Mouse (Mus musculus) heart, postnatal 36 days (tissue): ENCODE data around the gene Tprgl. TPM values are rescaled to one million over a fixed set of nuclear protein-coding genes. Genes with fewer than 3 reads are reported as not detected.

Experiments
- DNase-seq, 2 experiments: peaks; one replicate each; pipeline ENCODE4 v3.0.0; 2021 to 2022
- intact Hi-C: fragments of 180-260 bp; cut with DNase I; formaldehyde crosslinking; loops from one replicate; pipeline ENCODE4 v1.15.1; 2025
- total RNA-seq, 2 experiments: library from RNA; stranded (reverse); gene quantifications; 2 replicates each; pipeline ENCODE4 v1.2.3; 2021

The Tprgl gene
- total RNA-seq: 100 to 1,000 TPM; 132 to 136 TPM

GRCm38 (mm10) chr4:154160538-154161390 lies at the start of gene Tprgl:
Gene Tprgl (minus strand): TSS chr4:154160666.
- intact Hi-C loops: no loop called here
- peak; percentile 96 to 98 for DNase-seq

GRCm38 (mm10) chr4:154209825-154210224 lies 49.4 kb upstream of the Tprgl start:
- intact Hi-C loops: loop anchor here (2.0 to 5.0 kb wide), 2 partner anchors 37 to 63 kb away; no protein-coding TSS in a partner anchor
- no peak for DNase-seq

GRCm38 (mm10) chr4:154209054-154209453 lies 48.6 kb upstream of the Tprgl start:
- no peak for DNase-seq
- intact Hi-C loops: loop anchor here (2.0 to 5.0 kb wide), 2 partner anchors 38 to 64 kb away; no protein-coding TSS in a partner anchor

DNA sequence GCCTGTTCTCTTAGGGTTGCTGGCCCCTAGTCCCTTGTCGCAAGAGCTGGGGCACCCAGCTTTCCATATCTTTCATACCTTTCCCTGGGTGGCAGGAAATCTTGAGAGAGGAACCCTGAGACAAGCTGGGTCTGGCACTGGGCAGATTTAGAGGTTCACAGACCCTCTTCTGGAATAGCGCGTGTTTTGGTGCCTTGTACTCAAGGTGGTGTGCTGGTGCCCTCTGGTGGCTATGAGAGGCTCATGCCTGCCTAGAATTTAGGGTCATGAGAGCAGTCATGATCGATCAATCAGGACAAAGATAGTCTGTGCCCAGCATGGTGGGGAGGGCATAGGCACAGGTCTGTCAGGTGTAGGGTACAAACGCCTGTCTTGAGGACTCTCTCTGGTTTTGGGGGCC lies 46.8 kb upstream of the Tprgl start:
- DNase-seq: peak; percentile 73 to 79

DNA sequence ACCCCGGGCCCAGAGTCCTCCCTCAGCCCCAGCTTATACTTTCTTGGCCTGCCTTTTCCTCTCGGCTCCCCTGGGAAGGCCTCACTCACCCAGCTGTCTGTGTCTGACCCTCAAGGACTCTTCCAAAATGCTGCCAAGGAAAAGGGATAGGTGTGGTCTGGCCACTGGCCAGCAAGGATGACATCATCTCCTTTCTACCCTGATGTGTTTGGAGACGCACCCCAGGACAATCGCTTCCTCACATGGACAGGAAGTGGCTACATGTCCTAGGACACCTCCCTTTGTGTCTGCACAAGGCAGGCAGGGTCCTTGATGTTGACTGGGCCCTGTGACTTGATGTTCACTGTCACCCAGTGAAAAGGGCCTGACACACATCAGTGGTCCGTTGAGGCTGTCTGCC lies 44.9 kb upstream of the Tprgl start:
- DNase-seq: peak; percentile 66 to 71
- intact Hi-C loops: loop anchor here (2.0 to 5.0 kb wide), 2 partner anchors 17 to 42 kb away; no protein-coding TSS in a partner anchor

More for the DNA sequence above, 46.8 kb upstream of the Tprgl start:
- intact Hi-C loops: loop anchor here (1.0 to 5.0 kb wide), 4 partner anchors 40 to 140 kb away; no protein-coding TSS in a partner anchor

- no peak for DNase-seq
- intact Hi-C loops: loop anchor here (2.0 kb wide), 1 partner anchor 16 kb away; no protein-coding TSS in a partner anchor
These were observed 44.1 kb upstream of the Tprgl start for GRCm38 (mm10) chr4:154204532-154204931.

GRCm38 (mm10) chr4:154201511-154201910 lies 41.0 kb upstream of the Tprgl start:
- intact Hi-C loops: no loop called here
- no peak for DNase-seq

GRCm38 (mm10) chr4:154198377-154198961 lies 38.0 kb upstream of the Tprgl start:
- DNase-seq: no peak
- intact Hi-C loops: no loop called here

GRCm38 (mm10) chr4:154197961-154198360 lies 37.5 kb upstream of the Tprgl start:
- no peak for DNase-seq
- intact Hi-C loops: no loop called here

DNA sequence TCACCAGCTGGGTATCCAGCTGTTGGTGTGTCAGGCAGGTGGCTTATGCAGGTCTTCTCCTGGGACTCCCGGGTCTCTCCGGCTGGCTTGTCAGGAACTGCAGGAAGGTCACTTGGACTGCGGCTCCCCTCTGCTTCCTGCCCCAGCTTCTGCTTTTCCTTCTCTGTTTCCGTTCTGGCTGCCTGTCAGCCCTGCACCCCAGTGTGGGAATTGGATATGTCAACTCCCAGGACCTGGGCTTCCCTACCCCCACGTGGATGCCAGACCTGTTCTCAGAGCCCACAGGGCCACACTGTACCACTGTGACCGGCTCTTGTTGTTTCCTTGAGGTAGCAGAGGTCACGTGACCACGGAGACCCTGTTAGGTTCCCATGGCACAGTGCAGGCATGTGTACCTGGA lies 28.5 kb upstream of the Tprgl start:
- no peak for DNase-seq
- intact Hi-C loops: loop anchor here (2.0 kb wide), 1 partner anchor 16 kb away; no protein-coding TSS in a partner anchor

- DNase-seq: no peak
- intact Hi-C loops: no loop called here
These were observed 25.6 kb upstream of the Tprgl start for GRCm38 (mm10) chr4:154186002-154186537.

- intact Hi-C loops: no loop called here
- no peak for DNase-seq
These were observed 24.5 kb upstream of the Tprgl start for GRCm38 (mm10) chr4:154185001-154185400.

- intact Hi-C loops: no loop called here
- DNase-seq: peak in 1 of 2 experiments; percentile 31
These were observed 23.1 kb upstream of the Tprgl start for GRCm38 (mm10) chr4:154183566-154183965.

- no peak for DNase-seq
- intact Hi-C loops: no loop called here
These were observed 20.5 kb upstream of the Tprgl start for GRCm38 (mm10) chr4:154181001-154181400.

DNA sequence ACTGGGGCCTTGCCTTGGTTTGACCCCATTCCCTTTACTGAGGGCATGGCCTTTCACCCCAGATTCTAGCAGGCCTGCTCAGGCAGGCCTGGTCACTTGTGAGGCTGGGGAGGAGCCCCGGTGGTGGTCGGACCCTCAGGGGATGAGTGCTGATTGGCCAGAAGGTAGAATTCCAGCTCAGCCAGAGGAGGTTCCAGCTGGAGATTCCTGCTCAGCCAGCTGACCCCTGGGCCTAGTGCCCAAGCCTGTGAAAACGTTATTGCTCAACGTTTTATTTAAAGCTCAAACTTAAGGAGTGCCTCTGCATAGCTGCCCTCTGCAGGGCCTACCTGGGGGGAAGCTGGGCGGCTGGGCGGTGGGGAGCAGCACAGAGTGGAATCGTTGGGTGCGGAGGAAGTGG lies 16.8 kb upstream of the Tprgl start:
- intact Hi-C loops: no loop called here
- DNase-seq: peak; percentile 49 to 69

GRCm38 (mm10) chr4:154171931-154172604 lies 11.6 kb upstream of the Tprgl start:
- DNase-seq: no peak
- intact Hi-C loops: no loop called here

GRCm38 (mm10) chr4:154171151-154171930 lies 10.9 kb upstream of the Tprgl start:
- intact Hi-C loops: no loop called here
- no peak for DNase-seq

DNA sequence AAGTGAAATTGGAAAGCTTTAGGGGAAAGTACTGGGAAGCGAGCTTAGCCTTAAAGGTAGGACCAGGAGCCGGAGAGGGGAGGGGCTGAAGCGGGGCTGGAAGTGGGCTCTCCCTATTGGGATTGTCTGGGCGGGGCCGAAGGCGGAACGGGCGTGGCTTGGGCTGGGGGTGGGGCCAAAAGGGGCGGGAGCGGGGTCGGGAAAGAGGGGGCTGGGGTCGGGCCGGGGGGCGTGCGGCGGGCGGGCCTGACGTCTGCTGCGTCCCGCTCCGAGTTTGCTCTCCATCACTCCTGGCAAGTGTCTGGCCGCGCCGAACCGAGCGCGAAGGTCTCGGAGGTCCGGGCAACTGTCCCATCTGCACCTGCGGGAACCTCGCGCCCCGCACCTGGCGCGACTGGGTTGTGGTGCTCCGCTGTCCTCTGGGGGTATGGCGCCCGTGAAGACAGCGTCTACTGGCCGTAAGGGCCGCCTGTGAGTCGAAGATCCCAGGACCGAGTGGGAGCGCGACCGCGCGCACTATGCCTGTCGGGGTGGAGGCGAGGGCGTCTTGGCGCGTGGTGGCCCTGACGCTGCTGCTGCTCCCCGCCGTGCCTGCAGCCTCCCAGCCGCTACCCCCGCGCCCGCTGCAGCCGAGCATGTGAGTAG lies 10.2 kb upstream of the Tprgl start, which contains the start of gene Megf6:
Gene Megf6 (plus strand): TSS at position 225 of the 645 bp plus-strand sequence.
- intact Hi-C loops: no loop called here
- DNase-seq: peak; percentile 53 to 57

DNA sequence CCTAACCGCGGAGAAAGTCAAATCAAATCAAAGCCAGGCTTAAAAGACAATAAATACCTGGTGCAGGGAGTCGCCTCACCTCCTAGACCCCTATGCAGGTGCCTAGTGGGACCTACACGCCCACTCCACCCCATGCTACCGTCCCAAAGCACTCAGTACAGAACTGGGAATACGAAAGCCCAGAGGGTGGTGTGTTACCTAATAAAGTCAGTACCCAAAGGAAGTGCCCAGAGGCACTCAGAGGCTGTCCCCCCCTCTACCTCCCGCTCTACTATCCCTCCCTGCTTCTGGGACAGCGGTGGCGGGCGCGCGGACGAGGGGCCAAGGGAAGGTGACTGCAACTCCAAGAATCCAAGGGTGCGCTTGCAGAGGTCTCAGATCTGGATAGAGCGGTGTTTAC lies 9.6 kb upstream of the Tprgl start:
- intact Hi-C loops: no loop called here
- no peak for DNase-seq
